Mouse (Mus musculus): ENCODE data around the gene Arid3c.

The Arid3c gene

DNA sequence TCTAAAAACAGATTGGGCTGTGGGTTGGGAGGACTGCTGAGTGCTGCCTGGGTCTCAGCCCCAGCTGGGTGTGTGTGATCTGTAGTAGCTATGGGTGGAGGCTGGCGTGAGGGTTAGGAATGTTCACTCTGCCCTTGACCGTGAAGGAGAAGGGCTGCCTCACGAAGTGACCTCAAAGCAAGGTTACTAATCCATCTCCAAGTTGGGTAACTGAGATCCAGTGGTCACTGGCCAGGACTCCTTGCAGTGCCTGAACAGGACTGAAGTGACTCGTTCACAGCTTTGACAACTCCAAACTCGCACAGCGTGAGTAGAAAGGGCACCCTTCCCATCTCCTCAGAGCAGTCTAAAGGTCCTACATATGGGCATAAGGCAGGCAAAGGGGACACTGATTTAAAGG is 52.1 kb downstream of the Arid3c start:
- peak; percentile 67 to 92 for DNase-seq (ENCODE audit: inconsistent age in 2 of 2, low spot score in 1 of 2)

DNA sequence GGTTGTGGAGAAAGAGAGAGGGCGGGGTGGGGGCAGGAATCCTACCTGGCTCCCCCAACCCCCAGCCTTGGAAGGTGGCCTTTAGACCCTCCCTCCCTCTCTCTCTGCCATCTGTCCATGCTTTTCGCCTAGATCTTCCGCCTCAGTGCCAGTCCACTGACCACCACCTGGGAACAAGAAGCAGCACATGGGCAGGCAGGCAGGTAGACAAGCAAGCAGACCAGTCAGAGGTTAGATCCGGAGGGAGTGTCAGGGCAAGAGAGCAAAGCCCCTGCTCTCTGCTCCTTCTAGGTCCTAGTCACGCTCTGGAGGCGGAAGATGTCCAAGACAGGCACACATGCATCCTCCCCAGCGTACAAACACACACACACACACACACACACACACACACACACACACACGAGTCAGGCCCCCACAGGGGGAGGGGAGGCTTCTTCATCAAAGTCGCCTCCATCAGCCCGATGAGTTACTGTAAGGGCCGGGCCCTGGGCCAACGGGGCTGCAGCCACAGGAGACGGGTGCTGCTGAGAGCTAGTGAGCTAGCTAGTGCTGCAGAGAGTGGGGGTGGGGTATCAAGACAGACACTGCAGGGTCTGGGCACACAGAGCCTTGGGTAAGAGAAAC is 53.8 kb downstream of the Arid3c start:
- peak; percentile 80 to 92 for DNase-seq (ENCODE audit: inconsistent age in 2 of 2, low spot score in 1 of 2)

GRCm38 (mm10) chr4:41676248-41677005 is 54.5 kb downstream of the Arid3c start:
- peak; percentile 71 to 87 for DNase-seq (ENCODE audit: inconsistent age in 2 of 2, low spot score in 1 of 2)

All from adrenal gland, adult (tissue).